Mouse (Mus musculus) CD4-positive helper T cell, adult 2 months (primary cell): ENCODE results near the gene Pam.

ENCODE experiments used
- DNase-seq: peaks from one replicate; pipeline ENCODE4 v3.0.0-alpha.2; 2012; ENCODE audit warnings: low read depth, missing footprints, low spot score

The Pam gene

GRCm38 (mm10) chr1:97915726-97916125 lies 179.7 kb downstream of the Pam start:
- DNase-seq: no peak

GRCm38 (mm10) chr1:97910874-97911273 lies 184.6 kb downstream of the Pam start:
- DNase-seq: no peak

GRCm38 (mm10) chr1:97909561-97909960 lies 185.9 kb downstream of the Pam start:
- no peak for DNase-seq

GRCm38 (mm10) chr1:97908736-97909135 lies 186.7 kb downstream of the Pam start:
- no peak for DNase-seq

- no peak for DNase-seq
Observed at GRCm38 (mm10) chr1:97903912-97904460, 191.5 kb downstream of the Pam start.

GRCm38 (mm10) chr1:97902830-97903229 lies 192.6 kb downstream of the Pam start:
- no peak for DNase-seq

GRCm38 (mm10) chr1:97900559-97901153 lies 194.8 kb downstream of the Pam start:
- no peak for DNase-seq

- DNase-seq: no peak
Observed at GRCm38 (mm10) chr1:97887511-97887910, 207.9 kb downstream of the Pam start.

- DNase-seq: no peak
Observed at GRCm38 (mm10) chr1:97883498-97883897, 211.9 kb downstream of the Pam start.

- DNase-seq: no peak
Observed at GRCm38 (mm10) chr1:97877037-97877436, 218.4 kb downstream of the Pam start.

GRCm38 (mm10) chr1:97873490-97874054 lies 221.9 kb downstream of the Pam start:
- DNase-seq: no peak

- no peak for DNase-seq
Observed at GRCm38 (mm10) chr1:97872493-97872892, 223.0 kb downstream of the Pam start.

GRCm38 (mm10) chr1:97872072-97872471 lies 223.4 kb downstream of the Pam start:
- DNase-seq: no peak

GRCm38 (mm10) chr1:97864135-97864534 lies 231.3 kb downstream of the Pam start:
- DNase-seq: no peak

GRCm38 (mm10) chr1:97863140-97863539 lies 232.3 kb downstream of the Pam start:
- no peak for DNase-seq

- DNase-seq: no peak
Observed at GRCm38 (mm10) chr1:97862734-97863133, 232.7 kb downstream of the Pam start.

- no peak for DNase-seq
Observed at GRCm38 (mm10) chr1:97854256-97854655, 241.2 kb downstream of the Pam start.

- DNase-seq: no peak
Observed at GRCm38 (mm10) chr1:97851601-97852175, 243.8 kb downstream of the Pam start.

GRCm38 (mm10) chr1:97848601-97849241 lies 246.7 kb downstream of the Pam start:
- DNase-seq: no peak

- DNase-seq: no peak
Observed at GRCm38 (mm10) chr1:97843220-97843992, 252.0 kb downstream of the Pam start.

- no peak for DNase-seq
Observed at GRCm38 (mm10) chr1:97834354-97834822, 261.1 kb downstream of the Pam start.
